Mouse (Mus musculus): ENCODE measurements around the gene Gm10282. TPM values are rescaled to one million over a fixed set of nuclear protein-coding genes. Genes with fewer than 3 reads are reported as not detected.

Gene Gm10282
- polyA plus RNA-seq (2014; fragmentation: Illumina TruSeq; extraction: RNeasy Lipid Tissue Mini Kit (QIAGEN cat#74804); ENCODE audit: low read depth, low replicate concordance): 2.2 TPM

GRCm38 (mm10) chr8:72305210-72305905, at the start of gene Gm10282:
TSS of gene Gm10282 (minus strand) at chr8:72305260.

GRCm38 (mm10) chr8:72318801-72319322, 13.8 kb upstream of the Gm10282 start, which contains the start of gene Klf2:
TSS of gene Klf2 (plus strand) at chr8:72319033.

Other genes with a start within 250 kb of the Gm10282 start
- gene Olfr373, start 222.1 kb downstream of the Gm10282 start, polyA plus RNA-seq (2014; fragmentation: Illumina TruSeq; extraction: RNeasy Lipid Tissue Mini Kit (QIAGEN cat#74804); ENCODE audit: low read depth, low replicate concordance): not detected
- not detected for gene Olfr374, start 198.2 kb downstream of the Gm10282 start, polyA plus RNA-seq (2014; fragmentation: Illumina TruSeq; extraction: RNeasy Lipid Tissue Mini Kit (QIAGEN cat#74804); ENCODE audit: low read depth, low replicate concordance)
- 455 TPM for gene Tpm4, start 170.3 kb downstream of the Gm10282 start, polyA plus RNA-seq (2014; fragmentation: Illumina TruSeq; extraction: RNeasy Lipid Tissue Mini Kit (QIAGEN cat#74804); ENCODE audit: low read depth, low replicate concordance)
- gene Rab8a, start 144.1 kb downstream of the Gm10282 start, polyA plus RNA-seq (2014; fragmentation: Illumina TruSeq; extraction: RNeasy Lipid Tissue Mini Kit (QIAGEN cat#74804); ENCODE audit: low read depth, low replicate concordance): 50.4 TPM
- gene Hsh2d, start 115.6 kb downstream of the Gm10282 start, polyA plus RNA-seq (2014; fragmentation: Illumina TruSeq; extraction: RNeasy Lipid Tissue Mini Kit (QIAGEN cat#74804); ENCODE audit: low read depth, low replicate concordance): not detected
- not detected for gene Cib3, start 92.4 kb downstream of the Gm10282 start, polyA plus RNA-seq (2014; fragmentation: Illumina TruSeq; extraction: RNeasy Lipid Tissue Mini Kit (QIAGEN cat#74804); ENCODE audit: low read depth, low replicate concordance)
- not detected for gene Gm11034, start 91.6 kb downstream of the Gm10282 start, polyA plus RNA-seq (2014; fragmentation: Illumina TruSeq; extraction: RNeasy Lipid Tissue Mini Kit (QIAGEN cat#74804); ENCODE audit: low read depth, low replicate concordance)
- 80.7 TPM for gene Fam32a, start 85.5 kb downstream of the Gm10282 start, polyA plus RNA-seq (2014; fragmentation: Illumina TruSeq; extraction: RNeasy Lipid Tissue Mini Kit (QIAGEN cat#74804); ENCODE audit: low read depth, low replicate concordance)
- 13.4 TPM for gene Ap1m1, start 65.2 kb downstream of the Gm10282 start, polyA plus RNA-seq (2014; fragmentation: Illumina TruSeq; extraction: RNeasy Lipid Tissue Mini Kit (QIAGEN cat#74804); ENCODE audit: low read depth, low replicate concordance)
- gene Klf2, start 13.8 kb upstream of the Gm10282 start, polyA plus RNA-seq (2014; fragmentation: Illumina TruSeq; extraction: RNeasy Lipid Tissue Mini Kit (QIAGEN cat#74804); ENCODE audit: low read depth, low replicate concordance): 16.3 TPM
- gene Eps15l1, start 116.2 kb upstream of the Gm10282 start, polyA plus RNA-seq (2014; fragmentation: Illumina TruSeq; extraction: RNeasy Lipid Tissue Mini Kit (QIAGEN cat#74804); ENCODE audit: low read depth, low replicate concordance): 32.2 TPM
- 6.9 TPM for gene Calr3, start 138.6 kb upstream of the Gm10282 start, polyA plus RNA-seq (2014; fragmentation: Illumina TruSeq; extraction: RNeasy Lipid Tissue Mini Kit (QIAGEN cat#74804); ENCODE audit: low read depth, low replicate concordance)
- gene 1700030K09Rik, start 138.6 kb upstream of the Gm10282 start, polyA plus RNA-seq (2014; fragmentation: Illumina TruSeq; extraction: RNeasy Lipid Tissue Mini Kit (QIAGEN cat#74804); ENCODE audit: low read depth, low replicate concordance): 1.6 TPM
- 5.4 TPM for gene Cherp, start 170.0 kb upstream of the Gm10282 start, polyA plus RNA-seq (2014; fragmentation: Illumina TruSeq; extraction: RNeasy Lipid Tissue Mini Kit (QIAGEN cat#74804); ENCODE audit: low read depth, low replicate concordance)
- 26.6 TPM for gene Slc35e1, start 187.4 kb upstream of the Gm10282 start, polyA plus RNA-seq (2014; fragmentation: Illumina TruSeq; extraction: RNeasy Lipid Tissue Mini Kit (QIAGEN cat#74804); ENCODE audit: low read depth, low replicate concordance)
- 2.4 TPM for gene Med26, start 243.0 kb upstream of the Gm10282 start, polyA plus RNA-seq (2014; fragmentation: Illumina TruSeq; extraction: RNeasy Lipid Tissue Mini Kit (QIAGEN cat#74804); ENCODE audit: low read depth, low replicate concordance)

Measured in adrenal gland, adult 10 weeks (tissue).